Mouse (Mus musculus): ENCODE data around the gene Sufu. TPM values are rescaled to one million over a fixed set of nuclear protein-coding genes. Genes with fewer than 3 reads are reported as not detected.

The Sufu gene
- polyA plus RNA-seq, 1 experiment: 6.9 TPM

DNA sequence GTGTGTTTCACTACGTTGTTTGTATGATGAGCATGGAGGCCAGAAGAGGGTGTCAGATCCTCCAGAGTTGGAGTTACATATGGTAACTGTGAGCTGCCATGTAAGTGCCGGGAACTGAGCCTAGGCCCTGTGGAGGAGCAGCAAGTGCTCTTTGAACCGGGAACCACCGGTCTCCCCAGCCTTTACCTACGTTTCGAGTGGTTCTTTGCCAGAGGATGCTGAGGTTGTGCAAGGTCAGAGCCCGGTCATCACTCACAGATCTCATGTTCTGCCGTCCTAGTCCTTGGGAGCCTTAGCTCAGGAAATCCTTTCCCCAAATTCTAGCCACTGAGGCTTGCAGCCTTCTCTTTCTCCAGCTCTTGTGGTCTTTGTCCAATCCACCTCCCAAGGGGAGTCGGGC is 37.5 kb downstream of the Sufu start:
- Histone ChIP-seq H3K4me3 (ENCODE audit: insufficient read depth, low read depth, low read length) (no peak overlapping the region), H3K4me1 (ENCODE audit: control insufficient read depth, insufficient read depth, insufficient read length, low read length) (no peaks in the 10 kb centered on the region), H3K27ac (replicated peaks; ENCODE audit: low read depth, low read length) (no peak overlapping the region)

GRCm38 (mm10) chr19:46434591-46434990 is 37.9 kb downstream of the Sufu start:
- no peak overlapping the region for H3K4me3 ChIP-seq (ENCODE audit: insufficient read depth, low read depth, low read length)
- H3K4me1 ChIP-seq (ENCODE audit: control insufficient read depth, insufficient read depth, insufficient read length, low read length): no peaks in the 10 kb centered on the region
- H3K27ac ChIP-seq (replicated peaks; ENCODE audit: low read depth, low read length): no peak overlapping the region

GRCm38 (mm10) chr19:46435492-46435891 is 38.8 kb downstream of the Sufu start:
- H3K27ac ChIP-seq (replicated peaks; ENCODE audit: low read depth, low read length): no peak overlapping the region
- no peaks in the 10 kb centered on the region for H3K4me1 ChIP-seq (ENCODE audit: control insufficient read depth, insufficient read depth, insufficient read length, low read length)
- no peak overlapping the region for H3K4me3 ChIP-seq (ENCODE audit: insufficient read depth, low read depth, low read length)

- H3K4me1 ChIP-seq (ENCODE audit: control insufficient read depth, insufficient read depth, insufficient read length, low read length): peaks cover 6% of the 10 kb centered on the region; the same call in 1 of the 2 replicates
- peak overlapping the region; percentile 83 for H3K27ac ChIP-seq (replicated peaks; ENCODE audit: low read depth, low read length)
These were observed 46.8 kb downstream of the Sufu start for GRCm38 (mm10) chr19:46443509-46443908.

DNA sequence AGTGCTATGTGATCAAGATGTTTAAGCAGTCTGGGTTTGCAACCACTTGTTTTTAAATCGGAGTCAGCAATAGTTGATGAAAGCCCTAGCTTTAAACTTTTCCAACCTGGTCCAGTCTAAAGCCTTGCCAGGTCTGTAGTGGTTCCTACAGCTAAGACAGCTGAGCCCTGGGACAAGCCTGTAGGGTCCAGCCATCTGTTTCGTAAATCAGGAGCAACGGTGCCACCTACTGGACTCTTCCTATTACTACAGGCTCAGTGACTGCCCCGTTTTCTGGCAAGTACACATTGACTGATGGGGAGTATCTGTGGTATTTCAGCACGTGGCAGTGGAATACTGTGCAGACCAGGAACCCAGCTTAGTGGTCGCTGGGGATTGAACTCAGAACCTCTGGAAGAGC is 47.5 kb downstream of the Sufu start:
- Histone ChIP-seq H3K27ac (replicated peaks; ENCODE audit: low read depth, low read length) (no peak overlapping the region), H3K4me3 (ENCODE audit: insufficient read depth, low read depth, low read length) (no peak overlapping the region), H3K4me1 (ENCODE audit: control insufficient read depth, insufficient read depth, insufficient read length, low read length) (peaks cover 6% of the 10 kb centered on the region; the same call in 1 of the 2 replicates)

More at GRCm38 (mm10) chr19:46443509-46443908, 46.8 kb downstream of the Sufu start:
- H3K4me3 ChIP-seq (ENCODE audit: insufficient read depth, low read depth, low read length): no peak overlapping the region

GRCm38 (mm10) chr19:46445641-46446040 is 48.9 kb downstream of the Sufu start:
- H3K27ac ChIP-seq (replicated peaks; ENCODE audit: low read depth, low read length): no peak overlapping the region
- no peak overlapping the region for H3K4me3 ChIP-seq (ENCODE audit: insufficient read depth, low read depth, low read length)

GRCm38 (mm10) chr19:46446436-46447020 is 49.8 kb downstream of the Sufu start:
- Histone ChIP-seq H3K4me3 (ENCODE audit: insufficient read depth, low read depth, low read length) (no peak overlapping the region), H3K27ac (replicated peaks; ENCODE audit: low read depth, low read length) (no peak overlapping the region), H3K4me1 (ENCODE audit: control insufficient read depth, insufficient read depth, insufficient read length, low read length) (peaks cover 6% of the 10 kb centered on the region; the same call in 1 of the 2 replicates)

More at GRCm38 (mm10) chr19:46445641-46446040, 48.9 kb downstream of the Sufu start:
- H3K4me1 ChIP-seq (ENCODE audit: control insufficient read depth, insufficient read depth, insufficient read length, low read length): peaks cover 6% of the 10 kb centered on the region; the same call in 1 of the 2 replicates

DNA sequence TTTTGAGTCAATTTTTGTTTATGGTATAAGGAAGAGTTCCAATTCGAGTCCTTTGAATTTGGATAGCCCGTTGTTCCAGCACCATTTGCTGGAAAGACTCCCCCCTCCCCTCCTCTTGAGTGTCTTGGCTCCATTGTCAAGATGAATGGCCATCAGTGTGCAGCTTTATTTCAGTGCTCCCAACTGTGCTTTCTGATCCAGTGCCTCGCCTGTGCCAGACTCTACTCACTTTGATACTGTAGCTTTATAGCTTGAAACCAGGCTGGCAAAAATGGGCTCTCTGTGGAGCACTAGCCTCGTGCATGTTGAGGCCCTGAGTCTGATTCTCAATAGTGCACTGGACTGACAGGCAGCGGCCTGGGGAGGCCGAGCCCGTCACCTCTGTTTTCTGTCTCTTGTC is 50.4 kb downstream of the Sufu start:
- H3K27ac ChIP-seq (replicated peaks; ENCODE audit: low read depth, low read length): no peak overlapping the region
- peaks cover 9% of the 10 kb centered on the region; the same call in 1 of the 2 replicates for H3K4me1 ChIP-seq (ENCODE audit: control insufficient read depth, insufficient read depth, insufficient read length, low read length)
- H3K4me3 ChIP-seq (ENCODE audit: insufficient read depth, low read depth, low read length): no peak overlapping the region

GRCm38 (mm10) chr19:46447911-46448310 is 51.2 kb downstream of the Sufu start:
- H3K27ac ChIP-seq (replicated peaks; ENCODE audit: low read depth, low read length): no peak overlapping the region
- H3K4me3 ChIP-seq (ENCODE audit: insufficient read depth, low read depth, low read length): no peak overlapping the region
- peaks cover 8% of the 10 kb centered on the region for H3K4me1 ChIP-seq (ENCODE audit: control insufficient read depth, insufficient read depth, insufficient read length, low read length)

- H3K4me1 ChIP-seq (ENCODE audit: control insufficient read depth, insufficient read depth, insufficient read length, low read length): peaks cover 14% of the 10 kb centered on the region
- no peak overlapping the region for H3K4me3 ChIP-seq (ENCODE audit: insufficient read depth, low read depth, low read length)
- H3K27ac ChIP-seq (replicated peaks; ENCODE audit: low read depth, low read length): no peak overlapping the region
These were observed 52.7 kb downstream of the Sufu start for GRCm38 (mm10) chr19:46449261-46450005.

- no peak overlapping the region for H3K4me3 ChIP-seq (ENCODE audit: insufficient read depth, low read depth, low read length)
- H3K27ac ChIP-seq (replicated peaks; ENCODE audit: low read depth, low read length): no peak overlapping the region
- H3K4me1 ChIP-seq (ENCODE audit: control insufficient read depth, insufficient read depth, insufficient read length, low read length): peaks cover 42% of the 10 kb centered on the region
These were observed 55.5 kb downstream of the Sufu start for GRCm38 (mm10) chr19:46452052-46452827.

DNA sequence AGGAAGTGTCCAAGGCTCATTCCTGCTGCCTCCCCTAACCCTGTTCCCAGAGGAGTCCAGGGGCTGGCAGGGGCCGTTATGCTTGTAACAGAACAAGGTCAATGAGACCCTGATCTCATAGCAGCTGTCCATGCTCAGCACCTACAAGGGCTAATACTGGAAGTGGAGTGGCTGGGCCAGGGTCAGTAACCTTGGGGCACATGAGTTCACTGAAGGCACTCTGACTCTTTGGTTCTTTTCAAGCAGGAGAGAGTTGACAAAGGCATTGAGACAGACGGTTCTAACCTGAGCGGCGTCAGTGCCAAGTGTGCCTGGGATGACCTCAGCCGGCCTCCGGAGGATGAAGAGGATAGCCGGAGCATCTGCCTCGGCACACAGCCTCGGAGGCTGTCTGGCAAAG is 56.2 kb downstream of the Sufu start:
- H3K27ac ChIP-seq (replicated peaks; ENCODE audit: low read depth, low read length): no peak overlapping the region
- H3K4me1 ChIP-seq (ENCODE audit: control insufficient read depth, insufficient read depth, insufficient read length, low read length): peaks cover 45% of the 10 kb centered on the region
- H3K4me3 ChIP-seq (ENCODE audit: insufficient read depth, low read depth, low read length): no peak overlapping the region

- peak overlapping the region; percentile 72 for H3K27ac ChIP-seq (replicated peaks; ENCODE audit: low read depth, low read length)
- H3K4me3 ChIP-seq (ENCODE audit: insufficient read depth, low read depth, low read length): no peak overlapping the region
- peaks cover 52% of the 10 kb centered on the region for H3K4me1 ChIP-seq (ENCODE audit: control insufficient read depth, insufficient read depth, insufficient read length, low read length)
These were observed 57.6 kb downstream of the Sufu start for GRCm38 (mm10) chr19:46454126-46454880.

DNA sequence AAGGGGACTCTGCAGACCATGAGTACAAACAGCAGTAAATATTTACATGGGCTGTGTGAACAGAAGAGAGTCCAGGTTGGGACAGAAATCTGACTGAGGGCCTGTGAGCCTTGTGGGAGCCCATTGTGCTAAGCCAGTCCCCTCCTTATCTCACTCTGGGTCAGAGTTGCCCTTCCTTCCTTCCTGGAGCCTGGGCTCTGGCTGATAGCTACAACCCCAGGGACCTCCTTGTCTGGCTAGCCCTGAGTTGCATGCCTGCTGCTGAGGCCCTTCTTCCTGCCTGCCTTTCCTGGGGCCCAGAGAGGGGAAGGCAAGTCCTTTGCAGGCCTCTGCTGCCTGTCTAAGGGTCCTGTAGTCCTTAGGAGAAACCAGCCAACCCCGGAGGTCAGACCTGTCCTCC is 58.3 kb downstream of the Sufu start:
- Histone ChIP-seq H3K4me1 (ENCODE audit: control insufficient read depth, insufficient read depth, insufficient read length, low read length) (peaks cover 59% of the 10 kb centered on the region), H3K4me3 (ENCODE audit: insufficient read depth, low read depth, low read length) (no peak overlapping the region), H3K27ac (replicated peaks; ENCODE audit: low read depth, low read length) (peak overlapping the region; percentile 72)

DNA sequence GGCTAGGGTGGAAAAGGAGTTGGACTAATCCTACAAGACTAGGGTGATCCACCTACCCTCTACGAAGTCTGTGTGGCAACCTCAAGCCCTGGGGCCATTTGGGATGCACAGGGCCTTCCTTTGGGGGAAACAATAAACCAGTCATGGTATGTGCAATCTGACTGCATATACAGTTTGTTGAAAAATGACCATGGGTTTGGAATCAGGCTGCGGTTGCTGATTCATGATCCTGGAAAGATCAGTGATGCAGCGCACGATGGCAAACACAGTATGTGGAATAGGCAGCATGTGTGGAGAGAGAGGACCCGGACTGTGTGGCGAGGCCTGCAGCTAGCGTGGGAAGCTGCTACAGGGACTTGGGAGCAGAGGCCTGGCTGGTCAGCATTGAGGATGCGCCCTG is 58.9 kb downstream of the Sufu start:
- no peak overlapping the region for H3K4me3 ChIP-seq (ENCODE audit: insufficient read depth, low read depth, low read length)
- H3K27ac ChIP-seq (replicated peaks; ENCODE audit: low read depth, low read length): peak overlapping the region; percentile 72
- H3K4me1 ChIP-seq (ENCODE audit: control insufficient read depth, insufficient read depth, insufficient read length, low read length): peaks cover 59% of the 10 kb centered on the region

Data from brown adipose tissue, adult 24 weeks (tissue).